Mouse (Mus musculus) layer of hippocampus, adult 8-10 months (tissue): ENCODE results near the gene Cd248. TPM values are rescaled to one million over a fixed set of nuclear protein-coding genes. Genes with fewer than 3 reads are reported as not detected.
"Not testable (repeated sequence)": the region's sequence is repeated elsewhere in the genome, so short reads cannot be mapped to it uniquely, and the experiment has no call there.

Experiments
- DNase-seq, 2 experiments: peaks; one replicate each; pipeline ENCODE4 v3.0.0; 2022; ENCODE audit warnings: low spot score in 2 of 2
- total RNA-seq, 4 experiments: library from RNA; stranded (reverse); gene quantifications; 2 replicates each; pipeline ENCODE4 v1.2.4; 2022

The Cd248 gene
- total RNA-seq, 4 experiments from 2014 or later, result 3.7 to 5.6 (median 4.4) TPM

DNA sequence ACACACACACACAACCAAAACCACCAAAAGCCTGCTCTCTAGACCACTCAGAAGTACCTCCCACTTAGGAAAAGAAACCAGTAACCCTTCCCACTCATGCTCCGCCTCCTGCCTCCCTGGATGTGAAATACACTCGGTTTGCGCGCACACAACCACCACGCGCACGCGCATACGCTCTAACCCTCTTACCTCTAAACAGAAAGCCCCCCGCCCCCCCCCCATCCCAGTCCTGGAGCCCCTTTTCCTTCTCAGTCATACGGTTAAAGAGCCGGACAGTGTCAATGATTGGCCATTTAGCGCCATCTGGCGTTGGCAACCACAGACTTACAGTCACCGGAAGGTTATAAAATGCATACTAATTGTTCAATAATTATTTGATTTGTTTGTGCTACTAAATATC is 5.2 kb downstream of the Cd248 start:
- no peak for DNase-seq

DNA sequence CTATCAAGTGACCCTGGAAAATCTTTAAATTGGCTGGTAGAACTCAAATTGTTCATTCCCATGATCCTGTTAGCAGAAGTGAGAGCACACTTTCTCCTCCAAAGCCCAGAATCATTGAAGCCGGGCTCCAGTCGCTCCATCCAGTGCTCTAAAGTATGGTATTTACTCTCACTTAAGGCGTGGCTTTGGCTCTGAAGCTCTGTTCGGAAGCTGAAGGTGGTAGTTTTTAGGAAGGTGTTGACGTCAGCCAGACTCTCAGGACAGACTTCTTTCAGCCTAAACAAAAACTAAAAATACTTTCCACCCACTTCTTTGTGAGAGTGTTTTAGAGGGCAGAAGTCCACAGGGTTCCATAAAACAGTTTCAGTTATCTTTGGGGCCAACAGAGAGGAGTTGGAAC is 5.6 kb downstream of the Cd248 start:
- DNase-seq, result no peak

DNA sequence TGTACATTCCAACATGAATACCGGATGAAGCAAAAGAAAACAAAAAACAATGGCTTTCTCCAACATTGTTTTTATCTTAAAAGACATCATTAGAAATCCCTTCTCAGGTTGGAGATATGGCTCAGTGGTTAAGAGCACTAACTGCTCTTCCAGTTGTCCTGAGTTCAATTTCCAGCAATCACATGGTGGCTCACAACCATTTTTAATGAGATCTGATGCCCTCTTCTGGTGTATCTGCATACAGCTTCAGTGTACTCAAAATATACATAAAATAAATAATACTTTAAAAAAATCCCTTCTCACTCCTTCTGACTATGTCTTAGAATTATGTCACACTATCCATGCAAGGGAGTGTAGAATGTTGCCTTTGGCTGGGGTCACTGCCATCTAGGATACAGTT is 11.4 kb downstream of the Cd248 start:
- DNase-seq, result no peak

DNA sequence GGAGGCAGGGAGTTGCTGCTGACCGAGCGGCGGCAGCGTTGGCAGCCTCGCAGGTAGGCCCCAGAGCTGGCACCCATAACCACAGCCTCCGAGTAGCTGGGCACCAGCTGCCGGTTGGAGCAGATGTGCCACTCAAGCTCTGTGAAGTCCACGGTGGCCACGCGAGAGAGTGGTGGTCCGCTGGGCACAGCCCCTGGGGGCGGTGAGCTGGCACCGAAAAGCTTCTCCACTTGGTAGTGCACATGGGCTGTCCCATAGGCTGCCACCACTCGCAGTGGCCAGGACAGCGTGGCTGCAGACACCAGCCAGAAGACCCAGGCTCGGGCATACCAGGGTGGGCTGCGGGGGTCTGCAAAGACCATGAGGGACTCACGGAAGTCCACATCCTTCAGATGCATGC is 14.1 kb downstream of the Cd248 start:
- DNase-seq, result no peak

DNA sequence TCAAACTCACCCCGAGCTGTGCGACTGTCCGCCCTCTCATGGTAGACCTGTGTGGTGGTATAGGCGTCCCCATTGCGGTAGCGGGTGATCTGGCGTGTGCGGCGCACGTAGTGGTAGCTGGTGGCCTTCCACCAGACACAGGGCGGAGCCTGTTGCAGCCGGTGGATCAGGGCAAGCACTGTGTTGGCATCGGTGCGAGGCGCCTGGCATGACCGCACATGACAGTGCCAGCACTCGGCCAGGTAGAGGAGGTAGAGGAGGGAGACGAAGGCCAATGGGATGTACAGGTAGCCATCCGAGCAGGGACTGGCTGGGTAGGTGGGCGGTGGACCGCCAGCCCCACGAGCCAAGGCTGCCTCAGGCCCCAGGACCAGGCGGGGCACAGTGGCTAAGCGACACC is 14.7 kb downstream of the Cd248 start:
- no peak for DNase-seq

DNA sequence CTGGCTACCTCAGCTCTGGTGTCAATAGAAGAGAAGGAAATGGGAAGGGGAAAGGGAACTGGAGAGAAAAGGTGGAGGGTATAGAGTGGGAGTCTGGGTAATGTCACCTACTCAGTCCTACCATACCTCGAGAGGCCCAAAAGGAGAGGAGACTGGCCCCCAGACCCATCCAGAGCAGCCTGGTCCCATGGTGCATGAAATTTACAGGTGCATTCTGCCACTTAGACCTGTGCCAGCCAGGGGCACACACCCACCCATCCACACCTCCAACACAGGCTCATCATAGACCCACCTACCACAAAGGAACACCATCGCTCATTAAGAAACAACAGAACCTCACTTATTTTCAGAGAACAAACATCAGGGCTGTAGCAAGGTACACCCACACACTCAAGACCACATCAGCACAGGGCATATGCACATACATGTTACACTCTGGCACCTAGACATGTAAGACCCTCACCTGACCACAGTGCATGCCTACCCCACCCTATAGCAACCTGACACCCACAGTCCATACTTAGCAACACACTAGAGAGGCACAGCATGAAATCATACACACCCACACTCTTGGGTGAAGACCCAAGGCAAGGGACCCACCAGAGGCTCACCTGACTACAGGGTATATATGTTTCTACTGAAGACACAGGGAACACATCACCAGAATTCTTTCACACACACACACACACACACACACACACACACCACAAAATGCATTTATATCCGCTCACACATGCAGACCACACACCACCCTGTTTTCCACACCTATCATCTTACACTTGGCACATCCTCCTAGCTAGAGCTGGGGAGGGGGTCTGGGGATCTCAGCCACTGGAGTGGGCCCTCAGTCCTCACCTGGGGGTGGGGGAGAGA is 16.3 kb downstream of the Cd248 start:
- no peak for DNase-seq

DNA sequence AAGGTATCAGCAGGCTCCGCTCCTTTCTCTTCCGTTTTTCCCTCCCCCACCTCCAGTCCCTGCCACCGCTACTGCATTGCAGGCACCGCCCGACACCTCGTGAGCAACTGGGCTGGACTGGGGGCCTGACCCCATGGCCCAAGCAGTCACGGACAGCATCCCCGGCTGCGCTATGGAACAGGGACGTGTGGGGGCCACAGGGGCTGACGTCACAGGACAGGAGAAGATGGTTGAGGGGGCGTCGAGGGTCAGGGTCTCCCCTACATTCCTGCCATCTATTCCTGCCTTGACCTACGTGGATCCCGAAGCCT is 16.9 kb downstream of the Cd248 start:
- no peak for DNase-seq

DNA sequence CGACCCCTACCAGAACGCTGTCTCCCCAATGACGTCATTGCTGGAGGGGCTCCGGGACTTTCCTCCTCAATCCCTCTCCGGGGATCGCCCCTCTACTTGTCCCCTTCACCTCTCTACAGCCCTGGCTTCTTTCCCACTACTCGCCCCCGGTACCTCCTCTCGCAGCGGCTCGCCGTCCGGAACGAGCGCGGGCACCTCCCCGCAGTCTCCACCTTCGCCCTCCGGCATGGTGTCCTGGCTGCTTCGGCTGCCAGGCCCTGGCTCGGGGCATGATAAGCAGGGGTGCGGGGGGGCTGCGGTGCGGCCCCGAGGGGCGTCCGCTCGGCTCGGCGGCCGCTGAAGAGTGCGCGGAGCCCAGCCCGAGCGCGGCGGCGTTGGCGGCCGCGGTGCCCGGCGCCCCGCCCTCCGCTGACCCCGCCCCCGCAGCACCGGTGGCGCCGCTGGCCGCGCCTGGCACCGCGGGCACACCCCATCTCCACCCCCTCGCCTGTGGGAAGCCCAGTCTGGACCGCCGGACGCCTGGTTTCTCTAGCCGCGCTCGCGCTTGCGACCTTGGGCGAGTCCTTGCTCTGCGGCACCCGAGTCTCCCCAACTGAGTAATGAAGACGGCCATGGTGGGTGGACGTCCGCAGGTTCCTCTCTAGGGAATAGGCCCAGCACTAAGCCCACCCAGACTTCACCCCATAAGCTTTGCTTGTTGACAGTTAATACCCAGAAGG is 17.4 kb downstream of the Cd248 start, which contains the start of gene Tmem151a:
TSS of gene Tmem151a (minus strand) at position 387 of the 719 bp plus-strand sequence.
- no peak for DNase-seq

DNA sequence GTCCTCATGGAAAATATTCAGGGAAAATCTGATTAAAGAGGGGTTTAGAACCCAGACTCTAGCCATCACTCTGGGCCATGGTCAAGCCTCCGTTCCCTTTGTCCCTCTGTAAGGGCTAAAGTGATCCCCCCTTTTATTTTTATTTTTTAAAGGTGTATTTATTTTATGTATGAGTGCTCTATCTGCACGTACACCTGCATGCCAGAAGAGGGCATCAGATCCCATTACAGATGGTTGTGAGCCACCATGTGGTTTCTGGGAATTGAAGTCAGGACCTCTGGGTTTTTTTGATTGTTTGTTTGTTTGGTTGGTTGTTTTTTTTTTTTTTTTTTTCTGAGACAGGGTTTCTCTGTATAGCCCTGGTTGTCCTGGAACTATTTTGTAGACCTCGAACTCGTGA is 18.7 kb downstream of the Cd248 start:
- DNase-seq, result not testable (repeated sequence)

DNA sequence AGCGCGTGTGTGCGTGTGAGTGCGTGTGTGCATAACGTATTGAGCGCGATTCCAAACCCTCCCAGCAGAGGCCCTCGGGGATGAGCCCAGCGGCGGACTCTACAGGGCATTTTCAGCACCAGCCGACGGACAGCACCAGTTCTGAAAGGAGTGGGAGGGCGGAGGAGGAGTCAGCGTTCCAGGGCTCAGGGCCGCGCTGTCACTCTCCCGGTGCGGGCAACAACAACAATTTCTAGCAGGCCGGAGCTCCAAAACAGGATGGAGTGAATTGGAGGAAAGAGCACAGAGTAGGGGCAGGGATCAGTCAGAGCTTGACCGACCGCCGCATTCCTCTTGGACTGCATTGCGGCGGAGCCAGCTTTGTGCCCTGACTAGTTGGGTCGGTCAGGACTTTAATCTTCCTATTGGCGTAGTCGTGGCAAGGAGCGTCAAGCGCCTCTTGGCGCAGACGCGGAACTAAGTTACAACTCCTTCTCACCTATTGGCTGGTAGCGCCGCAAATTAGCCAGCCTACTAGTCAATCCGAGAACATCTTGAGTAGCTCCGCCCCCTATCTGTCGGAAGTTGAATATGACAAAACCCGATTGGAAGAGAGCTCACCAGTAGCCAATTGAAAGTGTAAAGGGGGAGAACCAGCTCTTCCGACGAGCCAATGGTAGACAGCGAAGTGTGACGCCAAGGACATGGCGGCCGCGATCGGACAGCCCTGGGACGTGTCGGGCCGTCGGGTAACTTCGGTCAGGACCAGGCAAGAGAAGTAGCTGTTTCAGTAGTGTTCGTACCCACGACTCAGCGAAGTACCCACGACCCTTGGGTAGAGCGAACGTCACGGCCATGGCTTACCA is 20.2 kb downstream of the Cd248 start, which contains the start of gene Yif1a:
TSS of gene Yif1a (plus strand) at position 655 of the 845 bp plus-strand sequence.
- DNase-seq, result peak; percentile 96 to 99

DNA sequence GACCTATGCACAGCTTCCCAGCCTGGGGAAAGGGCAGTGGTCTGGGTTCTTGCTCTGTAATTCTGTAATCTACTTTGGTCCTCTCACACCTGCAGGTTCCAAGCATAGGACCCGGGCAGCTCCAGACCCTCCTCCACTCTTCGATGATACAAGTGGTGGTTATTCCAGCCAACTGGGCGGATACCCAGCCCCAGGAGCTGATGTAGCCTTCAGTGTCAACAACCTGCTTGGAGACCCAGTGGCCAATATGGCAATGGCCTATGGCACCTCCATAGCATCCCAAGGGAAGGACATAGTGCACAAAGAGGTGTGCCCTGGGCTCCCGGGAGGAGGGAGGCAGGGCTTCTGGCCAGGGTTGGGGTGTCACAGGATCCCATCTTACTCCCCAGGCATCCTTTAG is 21.4 kb downstream of the Cd248 start:
- no peak for DNase-seq

DNA sequence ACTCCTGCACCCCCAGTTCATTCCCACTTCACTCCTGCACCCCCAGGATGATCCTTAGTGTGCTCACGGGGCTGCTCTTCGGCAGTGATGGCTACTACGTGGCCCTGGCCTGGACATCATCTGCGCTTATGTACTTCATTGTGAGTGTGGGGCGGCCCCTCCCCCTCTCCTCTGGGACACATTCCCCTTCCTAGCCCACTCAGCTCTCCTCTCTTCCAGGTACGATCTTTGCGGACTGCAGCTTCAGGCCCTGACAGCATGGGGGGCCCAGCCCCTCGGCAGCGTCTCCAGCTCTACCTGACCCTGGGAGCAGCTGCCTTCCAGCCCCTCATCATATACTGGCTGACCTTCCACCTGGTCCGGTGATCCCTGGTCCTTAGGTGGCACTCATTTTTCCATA is 24.2 kb downstream of the Cd248 start:
- no peak for DNase-seq

DNA sequence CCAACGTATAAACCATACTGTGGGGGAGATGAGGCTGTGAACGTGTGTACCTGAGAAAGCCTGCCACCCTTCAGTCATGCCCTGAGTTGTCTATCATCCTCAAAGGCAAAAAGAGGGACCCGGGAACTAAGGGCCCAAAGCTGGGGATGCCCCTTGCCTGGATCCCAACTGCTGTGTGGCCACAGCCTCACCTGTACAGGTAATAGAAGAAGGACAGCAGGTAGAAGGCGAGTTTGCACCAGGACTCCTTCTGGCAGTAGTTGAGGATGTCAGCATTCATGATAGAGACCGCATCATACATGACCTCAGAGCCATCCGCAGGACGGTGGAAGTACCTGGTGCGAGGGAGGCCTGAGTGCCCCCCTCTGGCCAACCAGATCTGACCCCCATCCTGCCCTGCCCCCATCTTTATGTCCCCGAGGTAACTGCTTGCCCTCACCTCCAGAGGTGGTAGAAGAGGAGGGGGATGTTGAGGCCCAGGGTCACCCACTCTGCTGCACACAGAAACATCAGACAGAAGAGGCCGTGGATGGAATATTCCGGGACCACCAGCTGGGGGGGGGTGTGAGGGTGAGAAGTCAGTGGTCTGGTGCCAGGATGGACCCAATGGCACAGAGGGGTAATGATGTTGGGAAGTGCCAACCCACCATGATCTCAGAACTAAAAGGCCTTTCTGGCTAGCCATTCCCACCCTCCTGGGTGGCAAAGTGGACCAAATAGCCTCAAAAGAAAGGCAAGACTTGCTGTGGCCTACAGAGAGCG is 25.8 kb downstream of the Cd248 start:
- no peak for DNase-seq

DNA sequence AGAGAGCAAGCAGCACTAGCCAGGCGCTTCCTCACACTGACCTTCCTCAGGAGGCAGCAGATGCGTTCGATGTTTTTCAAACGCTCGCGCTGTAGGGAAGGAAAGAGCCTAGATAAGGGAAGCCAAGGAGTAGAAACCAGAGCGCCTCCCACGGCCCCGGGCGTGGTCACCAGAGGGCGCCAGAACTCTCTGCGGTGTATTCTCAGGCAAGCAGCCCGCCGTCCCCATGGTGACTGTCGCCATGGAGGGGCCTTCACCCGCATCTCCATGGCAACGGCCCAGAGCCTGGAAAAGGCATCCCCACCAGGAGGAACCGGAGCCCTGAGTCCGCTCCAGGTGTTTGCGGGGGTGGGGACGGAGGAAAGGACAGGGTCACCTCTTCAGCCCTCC is 26.4 kb downstream of the Cd248 start:
- DNase-seq, result peak; percentile 95 to 98

DNA sequence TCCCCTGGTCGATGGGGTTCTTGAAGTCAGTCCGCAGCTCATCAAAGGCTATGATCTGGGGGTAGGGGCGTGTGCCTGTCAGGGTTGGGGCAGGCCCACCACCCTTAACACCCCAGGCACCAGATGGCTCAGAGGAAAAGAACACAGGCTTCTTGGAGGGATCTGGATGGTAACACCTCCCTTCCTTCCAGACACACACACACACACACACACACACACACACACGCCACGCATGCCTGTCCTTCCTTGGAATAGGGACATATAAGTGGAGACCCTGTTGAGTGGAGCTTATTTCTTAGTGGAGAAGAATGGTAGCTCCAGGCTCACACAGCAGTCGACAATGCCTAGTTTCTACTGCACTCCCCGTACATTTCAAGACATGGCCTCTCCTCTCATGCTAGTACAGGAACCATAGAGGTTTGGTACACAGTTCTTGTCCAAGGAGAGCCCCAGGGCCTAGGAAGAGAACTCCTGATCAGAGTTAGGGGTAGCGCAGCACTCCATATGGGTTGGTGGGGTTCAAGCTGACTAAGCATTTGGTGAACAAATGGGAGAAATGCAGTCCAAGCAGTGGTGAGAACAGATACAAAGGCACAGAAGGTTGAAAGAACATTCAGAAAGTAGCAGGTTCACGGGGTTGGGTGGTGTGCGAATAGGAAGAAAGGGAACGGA is 27.0 kb downstream of the Cd248 start:
- no peak for DNase-seq

DNA sequence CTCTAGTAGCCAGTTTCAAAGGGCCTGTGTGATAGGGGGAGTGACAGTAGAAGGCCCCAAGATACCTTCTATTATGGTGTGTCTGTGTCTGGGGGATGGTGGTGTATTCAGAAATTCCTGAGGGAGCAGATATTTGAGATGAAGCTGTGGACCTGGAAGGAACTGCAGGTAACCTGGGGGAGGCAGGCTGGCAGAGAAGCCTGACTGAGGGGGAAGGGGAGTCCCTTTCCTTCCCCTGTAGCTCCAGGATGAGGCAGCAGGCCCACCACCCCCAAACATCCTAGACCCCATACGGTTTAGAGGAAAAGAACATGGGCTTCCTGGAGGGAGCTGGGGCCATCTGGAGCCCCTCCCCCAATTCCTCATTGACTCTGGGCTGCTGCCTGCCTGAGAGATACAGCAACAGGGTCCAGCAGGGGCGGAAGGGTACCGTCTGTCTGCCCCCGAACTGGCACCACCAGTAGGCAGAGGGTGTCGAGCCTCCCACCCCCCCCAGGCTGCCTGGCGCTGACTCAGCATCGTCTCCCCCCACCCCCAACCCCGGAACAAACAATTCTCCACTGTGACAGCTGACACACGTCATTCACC is 28.1 kb downstream of the Cd248 start:
- DNase-seq, result peak in 1 of 2 experiments; percentile 73

DNA sequence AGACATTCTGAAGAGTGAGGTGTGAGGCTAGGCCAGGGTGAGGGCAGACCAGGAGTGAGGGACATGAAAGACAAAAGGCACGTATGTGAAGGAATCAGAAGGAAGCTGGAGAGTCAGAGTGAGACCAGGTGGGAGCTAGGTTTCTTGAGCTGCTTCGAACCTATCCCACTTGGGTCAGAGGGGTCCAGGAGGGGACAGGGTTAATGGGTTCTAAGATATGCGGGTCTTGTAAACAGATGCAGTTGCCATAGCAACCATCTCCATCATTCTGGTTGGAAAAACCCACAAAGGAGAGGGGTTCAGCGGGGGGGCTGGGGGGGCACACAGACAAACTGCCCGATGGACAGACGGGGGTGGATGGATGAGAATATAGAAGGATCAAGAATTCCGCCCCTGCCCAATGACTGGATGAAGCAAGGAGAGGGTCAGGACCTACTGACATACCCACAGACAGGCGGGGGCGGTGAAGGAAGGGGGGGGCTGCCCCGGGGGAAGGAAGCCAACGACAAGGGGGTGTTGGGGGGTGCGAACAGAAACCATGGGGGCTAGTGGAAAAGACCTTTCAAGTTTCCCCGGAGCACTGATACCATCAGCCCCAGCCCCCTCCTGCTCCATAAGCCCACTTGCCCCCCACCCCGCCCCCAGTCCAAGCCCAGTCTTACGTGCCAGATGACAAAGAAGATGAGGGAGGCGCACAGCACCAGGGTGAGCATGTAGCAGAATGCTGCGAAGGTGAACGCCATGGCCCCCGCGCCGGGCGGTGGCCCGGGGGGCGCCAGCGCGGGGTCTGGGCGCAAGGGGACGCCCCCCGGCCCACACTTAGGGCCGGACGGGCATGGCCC is 29.9 kb downstream of the Cd248 start:
- no peak for DNase-seq

DNA sequence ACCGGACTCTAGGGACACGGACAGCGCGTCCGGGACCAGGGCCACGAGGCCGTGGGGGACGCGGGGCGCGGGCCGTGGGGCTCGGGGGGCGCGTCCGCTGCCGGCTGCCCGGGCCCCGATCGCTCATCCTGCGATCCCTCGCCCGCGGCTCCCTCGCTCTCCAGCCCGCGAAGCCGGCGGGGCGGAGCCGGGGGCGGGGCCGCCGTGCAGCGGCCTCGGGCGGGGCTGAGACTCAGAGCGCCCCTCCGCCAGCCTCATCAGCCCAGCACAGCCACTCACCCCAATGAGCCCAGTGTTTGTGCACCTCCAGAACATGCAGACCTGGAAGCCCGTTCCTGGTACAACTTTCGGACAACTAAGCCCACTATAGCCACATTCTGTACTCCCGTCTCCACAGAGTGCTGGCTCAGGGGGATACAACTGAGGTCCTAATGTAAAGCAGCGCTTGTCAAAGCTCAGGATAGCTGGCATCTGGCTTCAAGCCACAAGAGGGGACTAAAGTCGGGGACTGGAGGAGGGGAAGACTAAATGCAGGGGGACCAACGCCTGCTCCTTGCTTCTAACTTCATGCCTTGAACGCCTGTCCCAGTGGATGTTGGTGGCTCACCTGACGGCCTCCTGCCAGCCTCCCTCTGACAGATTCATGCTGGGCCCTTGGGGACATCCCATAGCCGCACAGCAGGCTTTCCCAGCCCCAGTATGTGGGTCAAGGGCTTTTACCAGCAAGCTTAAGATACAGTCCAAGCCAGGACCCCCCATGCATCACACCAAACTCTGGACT is 30.7 kb downstream of the Cd248 start, which contains the start of gene Cnih2:
TSS of gene Cnih2 (minus strand) at position 159 of the 781 bp plus-strand sequence.
- peak in 1 of 2 experiments; percentile 75 for DNase-seq
